ENCODE assay signal across 8 mouse cellular contexts in the genomic region with DNA sequence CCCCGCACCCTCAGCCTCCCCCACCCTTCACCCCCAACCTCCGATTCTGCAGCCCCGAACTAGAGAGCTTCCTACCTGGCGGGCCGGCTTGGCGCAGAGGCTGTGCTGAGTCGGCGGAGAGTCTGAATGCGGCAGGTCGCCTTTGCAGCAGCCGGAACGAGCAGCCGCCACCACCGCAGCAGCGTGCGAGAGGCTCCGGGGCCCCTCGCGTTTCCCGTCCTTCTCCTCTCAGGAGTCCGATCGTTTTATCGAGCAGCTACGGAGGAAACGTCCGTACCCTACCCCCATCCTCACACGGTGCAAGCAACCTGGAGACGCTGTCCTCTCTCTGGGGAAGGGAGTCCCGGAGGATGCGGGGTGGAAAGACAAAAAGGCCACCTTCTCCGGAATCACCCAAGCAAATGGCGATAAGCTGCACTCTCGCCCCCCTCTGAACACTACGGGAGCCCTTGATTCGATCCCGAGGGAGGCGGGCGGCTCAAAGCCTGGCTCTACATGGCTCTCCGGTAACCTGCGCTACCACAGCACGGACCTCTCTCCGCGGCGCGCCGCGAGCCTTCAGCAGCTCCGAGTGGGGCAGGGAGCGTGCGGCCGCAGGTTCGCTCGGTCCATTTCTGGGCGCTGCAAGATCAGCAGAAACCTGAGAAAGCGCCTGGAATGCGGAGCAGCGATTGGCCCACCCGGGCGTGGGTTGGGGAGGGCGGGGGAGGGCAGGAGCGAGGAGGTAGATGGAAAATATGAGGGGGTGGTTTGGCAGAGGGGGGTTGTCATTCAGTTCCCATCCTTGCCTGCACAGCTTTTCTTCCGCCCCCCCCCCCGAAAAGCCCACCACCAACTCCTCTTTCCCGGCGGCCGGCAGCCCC. TPM values are rescaled to one million over a fixed set of nuclear protein-coding genes. Genes with fewer than 3 reads are reported as not detected.
DNase-seq lines count a peak whose midpoint lies in the region; ATAC-seq and TF ChIP-seq lines count a peak whose summit lies in the region.

No protein-coding gene starts in this region.

- peaks cover 61% of the 10 kb centered on the region for H3K27me3 ChIP-seq in hindbrain, embryonic 12.5 days
- H3K27me3 ChIP-seq in midbrain, embryonic 16.5 days (ENCODE audit: control insufficient read depth, insufficient read depth, low read depth, low read length) = peaks cover 23% of the 10 kb centered on the region

- in situ Hi-C loops in ES-E14 (cut with MboI; ENCODE audit: low sequenced_read_pairs in 2 of 2, unreplicated experiment in 2 of 2) = loop anchor here in 1 of 2 experiments (25.0 kb wide), 1 partner anchor 518 kb away; a partner anchor contains a TSS

- H3K4me3 ChIP-seq in gastrocnemius, adult 2 months = peak overlapping the region; percentile 66
- H3K4me3 ChIP-seq in ES-E14 (ENCODE audit: insufficient read depth in 1 of 2, low read depth in 1 of 2, low read length in 2 of 2, poor library complexity in 1 of 2, severe bottlenecking in 1 of 2) = peak overlapping the region; percentile 58
- H3K4me3 ChIP-seq in hindbrain, embryonic 12.5 days = peak overlapping the region; percentile 45
- H3K4me3 ChIP-seq in midbrain, embryonic 16.5 days (ENCODE audit: low read depth, low read length) = peak overlapping the region; percentile 55

- H3K36me3 ChIP-seq in ES-E14 (ENCODE audit: control insufficient read depth, insufficient read depth, low read length, poor library complexity, severe bottlenecking) = no peaks in the 10 kb centered on the region
- H3K36me3 ChIP-seq in hindbrain, embryonic 12.5 days = no peaks in the 10 kb centered on the region
- H3K36me3 ChIP-seq in midbrain, embryonic 16.5 days (ENCODE audit: control insufficient read depth, insufficient read depth, low read length) = no peaks in the 10 kb centered on the region

- peaks cover 0 to 5% of the 10 kb centered on the region in 2 experiments; a peak in 1 of 4 replicates for H3K4me1 ChIP-seq in ES-E14 (ENCODE audit: control insufficient read depth in 2 of 2, insufficient read depth in 2 of 2, low read length in 2 of 2, poor library complexity in 1 of 2)
- peaks cover 23% of the 10 kb centered on the region for H3K4me1 ChIP-seq in hindbrain, embryonic 12.5 days
- H3K4me1 ChIP-seq in midbrain, embryonic 16.5 days (ENCODE audit: control insufficient read depth, insufficient read depth, low read length) = peaks cover 10% of the 10 kb centered on the region

- H3K9ac ChIP-seq in ES-E14 (ENCODE audit: insufficient read depth, low read depth, low read length, poor library complexity, severe bottlenecking) = no peak overlapping the region
- H3K9ac ChIP-seq in hindbrain, embryonic 12.5 days = peak overlapping the region; percentile 60
- H3K9ac ChIP-seq in midbrain, embryonic 16.5 days (ENCODE audit: low read depth, low read length) = peak overlapping the region; percentile 70

- peak overlapping the region; percentile 90 for H3K4me2 ChIP-seq in hindbrain, embryonic 12.5 days (replicated peaks)
- peak overlapping the region; percentile 96 for H3K4me2 ChIP-seq in midbrain, embryonic 16.5 days (ENCODE audit: low read length)

- no peak for TF ChIP-seq CTCF in gastrocnemius, adult 2 months (IDR thresholded peaks at IDR 0.05)

- peak; percentile 47 for ATAC-seq in hindbrain, embryonic 12.5 days (ENCODE audit: low FRiP score)
- ATAC-seq in midbrain, embryonic 16.5 days = peak; percentile 41

- peak overlapping the region; percentile 57; the same call in 1 of the 2 replicates for H3K27ac ChIP-seq in gastrocnemius, adult 2 months
- H3K27ac ChIP-seq in ES-E14 (ENCODE audit: insufficient read depth, low read depth, low read length, poor library complexity, severe bottlenecking) = no peak overlapping the region
- no peak overlapping the region for H3K27ac ChIP-seq in hindbrain, embryonic 12.5 days
- H3K27ac ChIP-seq in midbrain, embryonic 16.5 days (ENCODE audit: low read length) = peak overlapping the region; percentile 17; the same call in 1 of the 2 replicates

- under 1% methylated on average over 61 of the region's 66 CpGs for WGBS in hindbrain, embryonic 12.5 days
- 0% methylated on average over 62 of the region's 66 CpGs for WGBS in midbrain, embryonic 16.5 days

- DNase-seq in gastrocnemius, adult 2 months = no peak
- DNase-seq in gastrocnemius, postnatal 25 days = no peak
- DNase-seq in ES-E14 (ENCODE audit: low read depth, low spot score) = peak; percentile 22
- DNase-seq in embryo, embryonic 9.5 days (ENCODE audit: extremely low spot score) = peak; percentile 50
- DNase-seq in left cerebral cortex, adult 8-10 months (ENCODE audit: low spot score in 2 of 2) = peak; percentile 43 to 60
- no peak for DNase-seq in spleen, postnatal 10 days (ENCODE audit: low spot score in 2 of 2)

- no peaks in the 10 kb centered on the region for H3K9me3 ChIP-seq in ES-E14 (ENCODE audit: control insufficient read depth, insufficient read depth, low read depth, low read length)
- no peaks in the 10 kb centered on the region for H3K9me3 ChIP-seq in hindbrain, embryonic 12.5 days (replicated peaks)
- no peaks in the 10 kb centered on the region for H3K9me3 ChIP-seq in midbrain, embryonic 16.5 days (replicated peaks; ENCODE audit: control insufficient read depth, low read length, poor library complexity, severe bottlenecking)

- intact Hi-C loops in gastrocnemius, adult 2 months (cut with DNase I) = no loop called here

TF ChIP-seq in ES-E14, 5 proteins besides CTCF, POLR2A, EP300 and RAD21:
- TF ChIP-seq CHD2 (IDR thresholded peaks at IDR 0.05; ENCODE audit: low read depth, low read length) (no peak), HCFC1 (IDR thresholded peaks at IDR 0.05; ENCODE audit: borderline replicate concordance, insufficient read depth, low read length) (no peak), ZC3H11A (IDR thresholded peaks at IDR 0.05; ENCODE audit: borderline replicate concordance, low read depth, low read length) (no peak), ZNF384 (IDR thresholded peaks at IDR 0.05; ENCODE audit: low read depth, low read length) (no peak), MAFK (IDR thresholded peaks at IDR 0.05; ENCODE audit: insufficient read depth, low read depth, low read length) (0 out of 2 replicates have a peak, but pooled peaks have one; percentile 53)

RNA-seq across cellular contexts. Expression of a gene that starts 1.8 kb away (rescaled TPM):
- total RNA-seq in gastrocnemius, adult 2 months (2021) = 1 to 10 TPM; 1.0 to 1.4 TPM
- 1 to 10 TPM; 2.2 to 2.6 TPM for total RNA-seq in gastrocnemius, postnatal 25 days (2021)
- total RNA-seq in ES-E14 (2012; rRNA removed) = 0.18 and 0.21 TPM in 2 replicates
- polyA plus RNA-seq in hindbrain, embryonic 12.5 days (2016; fragmentation: Nextera tagmentation; extraction: Ambion mirVana) = 1.6 and 2.5 TPM in 2 replicates
- 100 to 1,000 TPM; 126 to 148 (median 131) TPM for total RNA-seq in left cerebral cortex, adult 8-10 months (2022)
- polyA plus RNA-seq in midbrain, embryonic 16.5 days (2015; fragmentation: Nextera tagmentation; extraction: Ambion mirVana) = 1.2 and 1.4 TPM in 2 replicates

Comparison
In these comparisons a context has a peak if more than half of its experiments do, and no peak if none do; other contexts are left out.
1. DNase-seq: peak in ES-E14 (single experiment), embryo, embryonic 9.5 days (single experiment) and left cerebral cortex, adult 8-10 months (2 of 2); none in gastrocnemius, adult 2 months (single experiment), gastrocnemius, postnatal 25 days (single experiment) and spleen, postnatal 10 days (0 of 2).
2. H3K27ac ChIP-seq: peak in gastrocnemius, adult 2 months (single experiment) and midbrain, embryonic 16.5 days (single experiment); none in ES-E14 (single experiment) and hindbrain, embryonic 12.5 days (single experiment).
3. RNA of a gene that starts 1.8 kb away (total RNA-seq): 126 to 148 TPM in left cerebral cortex, adult 8-10 months; 2.2 to 2.6 TPM in gastrocnemius, postnatal 25 days, 1.0 to 1.4 TPM in gastrocnemius, adult 2 months and 0.18 to 0.21 TPM in ES-E14; every median in the first group is over 10 times any median in the second.
4. Peak in every context shown above with its lines, with median percentiles within 50 percentile points of each other: H3K4me3 ChIP-seq.